Mouse (Mus musculus) intestine, embryonic 16.5 days (tissue): ENCODE results near the gene Tm9sf2. TPM values are rescaled to one million over a fixed set of nuclear protein-coding genes. Genes with fewer than 3 reads are reported as not detected.

Source experiments
- ATAC-seq: fragments of 200-750 bp; cut with Nextera tagmentation; 2 replicates; pipeline ENCODE4 v1.8.0; 2017; ENCODE audit warnings: moderate TSS enrichment, moderate library complexity
- H3K27ac ChIP-seq: fragments of 300-500 bp; sonication (generic); 2 replicates; pipeline ENCODE4 v1.5.1; 2014; ENCODE audit warnings: mild to moderate bottlenecking, low read length
- H3K27me3 ChIP-seq: fragments of 300-500 bp; sonication (generic); replicated peaks from 2 replicates; pipeline ENCODE4 v1.6.1; 2014; ENCODE audit warnings: low read length, control low read depth, mixed read lengths; ENCODE audit not compliant: control insufficient read depth, insufficient read depth
- H3K36me3 ChIP-seq: fragments of 300-500 bp; sonication (generic); 2 replicates; pipeline ENCODE4 v1.6.1; 2014; ENCODE audit warnings: low read length, control low read depth; ENCODE audit not compliant: control insufficient read depth, insufficient read depth
- H3K4me1 ChIP-seq: fragments of 300-500 bp; sonication (generic); 2 replicates; pipeline ENCODE4 v1.6.1; 2014; ENCODE audit warnings: low read length, control low read depth, mixed read lengths; ENCODE audit not compliant: control insufficient read depth, insufficient read depth
- H3K4me2 ChIP-seq: fragments of 300-500 bp; sonication (generic); 2 replicates; pipeline ENCODE4 v1.6.1; 2014; ENCODE audit warnings: low read depth, low read length, control low read depth
- H3K4me3 ChIP-seq: fragments of 300-500 bp; sonication (generic); 2 replicates; pipeline ENCODE4 v1.5.1; 2014; ENCODE audit warnings: mild to moderate bottlenecking, low read length
- H3K9ac ChIP-seq: fragments of 300-500 bp; sonication (generic); 2 replicates; pipeline ENCODE4 v1.6.1; 2014; ENCODE audit warnings: low read depth, low read length
- H3K9me3 ChIP-seq: fragments of 300-500 bp; sonication (generic); 2 replicates; pipeline ENCODE4 v1.6.1; 2016; ENCODE audit warnings: low read length, control low read depth; ENCODE audit not compliant: control insufficient read depth
- WGBS: fragments of 180-500 bp; shearing (Covaris S2); extraction: QIAGEN DNeasy Blood & Tissue Kit; methylation state at CpG from one replicate; pipeline ENCODE4 v1.1.7; 2014; 5-methylcytosine and 5-hydroxymethylcytosine counted together
- polyA plus RNA-seq: library from polyadenylated mRNA; unstranded; fragments of >200 nt; fragmentation: Nextera tagmentation; extraction: Ambion mirVana; gene quantifications from 2 replicates; pipeline ENCODE4 v1.2.1, GENCODE M21; 2015

Tm9sf2 gene
- polyA plus RNA-seq, 1 experiment from 2014 or later, result 293 TPM

- Histone ChIP-seq H3K9ac (peak within 1 kb of the TSS; percentile 84), H3K27ac (0 out of 2 replicates have a peak within 1 kb of the TSS, but pooled peaks have one; percentile 24), H3K4me2 (peak within 1 kb of the TSS; percentile 74), H3K36me3 (no peaks in the 10 kb centered on the region), H3K27me3 (no peaks in the 10 kb centered on the region), H3K4me1 (peaks cover 3% of the 10 kb centered on the region; the same call in 1 of the 2 replicates), H3K4me3 (peak within 1 kb of the TSS; percentile 81), H3K9me3 (no peaks in the 10 kb centered on the region)
- peak; percentile 99 for ATAC-seq
- WGBS, result 2% methylated on average over 45 of the region's 45 CpGs
Measured at GRCm38 (mm10) chr14:122181078-122181814, 74.4 kb downstream of the Tm9sf2 start, which contains the start of gene Clybl. Gene Clybl, plus strand, starts transcription at chr14:122181704.

GRCm38 (mm10) chr14:122181815-122182157 is 74.9 kb downstream of the Tm9sf2 start:
- H3K4me1 ChIP-seq, result peaks cover 3% of the 10 kb centered on the region; the same call in 1 of the 2 replicates
- WGBS, result under 1% methylated on average over 12 of the region's 12 CpGs
- peak overlapping the region; percentile 84 for H3K9ac ChIP-seq
- peak overlapping the region; percentile 74 for H3K4me2 ChIP-seq
- 0 out of 2 replicates have a peak overlapping the region, but pooled peaks have one; percentile 24 for H3K27ac ChIP-seq
- peak; percentile 76 for ATAC-seq
- peak overlapping the region; percentile 81 for H3K4me3 ChIP-seq
- H3K36me3 ChIP-seq, result no peaks in the 10 kb centered on the region
- H3K9me3 ChIP-seq, result no peaks in the 10 kb centered on the region
- H3K27me3 ChIP-seq, result no peaks in the 10 kb centered on the region

GRCm38 (mm10) chr14:122182220-122182619 is 75.4 kb downstream of the Tm9sf2 start:
- Histone ChIP-seq H3K4me2 (peak overlapping the region; percentile 74), H3K4me3 (peak overlapping the region; percentile 81), H3K36me3 (no peaks in the 10 kb centered on the region), H3K27ac (no peak overlapping the region), H3K4me1 (peaks cover 3% of the 10 kb centered on the region; the same call in 1 of the 2 replicates), H3K27me3 (no peaks in the 10 kb centered on the region), H3K9me3 (no peaks in the 10 kb centered on the region), H3K9ac (no peak overlapping the region)
- no peak for ATAC-seq
- WGBS, result 69% methylated on average over 6 of the region's 6 CpGs

DNA sequence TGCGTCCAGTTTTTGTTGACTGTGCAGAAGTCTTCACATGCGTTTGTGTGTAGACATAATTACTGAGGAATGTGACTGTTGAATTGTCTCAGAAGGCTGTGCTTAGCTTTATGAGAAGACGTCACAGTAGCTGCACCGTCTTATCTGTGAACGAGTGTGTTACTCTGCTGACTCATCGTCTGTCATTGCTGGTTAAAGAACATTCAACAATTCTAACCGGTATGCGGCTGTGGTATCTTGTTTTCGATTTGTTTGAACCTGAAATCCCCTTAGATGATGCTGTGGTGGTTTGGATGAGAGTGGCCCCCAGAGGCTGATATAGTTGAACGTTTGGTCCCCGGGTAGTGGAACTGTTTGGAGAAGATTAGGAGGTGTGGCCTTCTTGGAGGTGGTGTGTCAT is 77.1 kb downstream of the Tm9sf2 start:
- Histone ChIP-seq H3K27ac (no peak overlapping the region), H3K36me3 (no peaks in the 10 kb centered on the region), H3K27me3 (no peaks in the 10 kb centered on the region), H3K4me2 (no peak overlapping the region), H3K4me1 (peaks cover 3% of the 10 kb centered on the region; the same call in 1 of the 2 replicates), H3K9ac (no peak overlapping the region), H3K9me3 (no peaks in the 10 kb centered on the region), H3K4me3 (no peak overlapping the region)
- WGBS, result 72% methylated on average over 11 of the region's 11 CpGs
- ATAC-seq, result no peak

- no peak for ATAC-seq
- Histone ChIP-seq H3K9me3 (no peaks in the 10 kb centered on the region), H3K36me3 (no peaks in the 10 kb centered on the region), H3K27me3 (no peaks in the 10 kb centered on the region), H3K4me3 (no peak overlapping the region), H3K27ac (no peak overlapping the region), H3K9ac (no peak overlapping the region), H3K4me2 (no peak overlapping the region), H3K4me1 (no peaks in the 10 kb centered on the region)
- WGBS, result 77% methylated on average over 5 of the region's 5 CpGs
Measured at GRCm38 (mm10) chr14:122188250-122188649, 81.4 kb downstream of the Tm9sf2 start.

DNA sequence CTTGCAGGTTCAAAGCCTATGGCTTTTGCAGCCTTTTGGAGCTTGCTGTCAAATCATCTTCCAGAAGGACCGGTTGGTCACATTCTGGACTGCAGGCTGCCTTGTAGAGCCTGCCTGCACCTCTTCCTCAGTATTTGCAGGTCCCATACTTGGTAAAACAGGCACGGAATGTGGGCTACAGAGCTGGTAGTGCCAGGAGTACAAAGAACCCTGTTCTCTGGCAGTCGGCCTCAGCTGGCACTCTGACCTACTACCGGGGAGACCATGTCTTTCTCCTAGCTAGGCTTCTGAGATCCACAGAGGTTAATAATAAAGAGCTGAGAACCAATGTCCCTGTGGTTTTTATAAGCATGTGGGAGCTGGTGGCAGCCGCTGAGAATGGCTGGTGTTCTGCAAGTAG is 83.1 kb downstream of the Tm9sf2 start:
- Histone ChIP-seq H3K27ac (no peak overlapping the region), H3K4me1 (no peaks in the 10 kb centered on the region), H3K4me2 (no peak overlapping the region), H3K27me3 (no peaks in the 10 kb centered on the region), H3K4me3 (no peak overlapping the region), H3K9ac (no peak overlapping the region), H3K36me3 (no peaks in the 10 kb centered on the region), H3K9me3 (no peaks in the 10 kb centered on the region)
- WGBS, result 83% methylated on average over 5 of the region's 5 CpGs
- no peak for ATAC-seq

DNA sequence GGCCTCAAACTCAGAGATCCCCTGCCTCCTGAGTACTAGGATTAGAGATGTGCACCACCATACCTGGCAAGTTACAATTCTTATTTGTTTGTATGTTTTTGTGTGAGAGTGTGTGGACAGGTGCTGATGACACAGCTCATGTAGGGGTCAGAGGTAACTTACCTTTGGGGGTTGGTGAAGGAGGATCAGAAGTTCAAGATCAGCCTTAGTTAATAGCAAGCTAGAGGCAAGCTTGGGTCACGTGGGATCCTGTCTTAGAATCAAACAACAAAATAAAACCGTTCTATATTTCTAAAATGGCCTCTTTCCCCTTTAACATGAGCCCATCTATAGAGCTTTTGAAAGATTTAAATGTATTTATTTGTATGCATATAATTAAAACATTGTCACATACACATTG is 83.7 kb downstream of the Tm9sf2 start:
- Histone ChIP-seq H3K4me3 (no peak overlapping the region), H3K4me2 (no peak overlapping the region), H3K36me3 (no peaks in the 10 kb centered on the region), H3K9me3 (no peaks in the 10 kb centered on the region), H3K9ac (no peak overlapping the region), H3K4me1 (no peaks in the 10 kb centered on the region), H3K27ac (no peak overlapping the region), H3K27me3 (no peaks in the 10 kb centered on the region)
- 34% methylated on average over 2 of the region's 2 CpGs for WGBS
- ATAC-seq, result no peak

DNA sequence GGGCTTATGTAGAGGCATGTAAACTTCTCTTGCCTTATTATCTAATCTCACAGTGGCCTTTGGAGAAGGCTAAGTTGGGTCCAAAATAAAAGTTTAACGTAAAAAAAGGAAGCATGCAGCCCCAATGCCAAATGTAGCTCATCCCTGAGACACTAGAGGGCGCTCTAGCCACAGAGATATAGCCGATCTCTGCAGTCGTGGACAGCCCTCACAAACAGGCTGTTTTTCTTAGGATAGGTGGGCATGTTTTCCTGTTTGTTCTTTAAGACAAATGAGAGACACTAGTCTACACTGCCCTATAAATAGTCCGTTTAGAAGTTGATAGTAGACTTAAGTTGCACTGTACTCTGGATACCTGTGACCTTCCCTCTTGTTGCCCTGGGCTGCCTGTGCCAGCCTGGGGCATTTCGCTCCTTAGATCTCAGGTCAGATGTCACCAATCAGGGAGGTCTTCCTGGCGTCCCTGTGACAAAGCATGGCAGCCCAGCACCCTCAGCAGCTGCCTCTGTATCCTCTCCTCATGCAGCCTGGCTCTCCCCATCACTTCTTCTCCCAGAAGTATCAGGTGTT is 84.2 kb downstream of the Tm9sf2 start:
- peak; percentile 55; the same call in 1 of the 2 replicates for ATAC-seq

DNA sequence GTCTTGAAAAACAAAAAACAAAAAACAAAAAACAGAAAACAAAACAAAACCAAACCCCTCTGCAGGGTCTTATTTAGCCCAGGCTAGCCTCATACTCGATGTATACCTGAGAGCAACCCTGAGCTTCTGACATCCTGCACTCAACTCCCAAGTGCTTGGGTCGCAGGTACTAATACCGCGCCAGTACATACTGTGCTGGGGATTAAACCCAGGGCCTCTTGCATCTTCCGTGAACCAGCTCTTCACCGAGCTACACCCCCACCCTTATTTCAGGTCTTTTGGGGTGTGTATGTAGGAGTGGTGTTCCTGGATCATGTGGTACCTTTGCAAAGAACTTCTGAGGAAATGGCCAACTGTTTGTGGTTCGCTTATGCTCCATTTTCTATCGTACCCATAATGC is 87.8 kb downstream of the Tm9sf2 start:
- 96% methylated on average over 8 of the region's 8 CpGs for WGBS
- Histone ChIP-seq H3K4me2 (no peak overlapping the region), H3K9ac (no peak overlapping the region), H3K36me3 (no peaks in the 10 kb centered on the region), H3K27ac (no peak overlapping the region), H3K27me3 (no peaks in the 10 kb centered on the region), H3K9me3 (no peaks in the 10 kb centered on the region), H3K4me1 (no peaks in the 10 kb centered on the region), H3K4me3 (no peak overlapping the region)
- no peak for ATAC-seq

More for the DNA sequence above, 84.2 kb downstream of the Tm9sf2 start:
- H3K36me3 ChIP-seq, result no peaks in the 10 kb centered on the region
- H3K4me2 ChIP-seq, result no peak overlapping the region
- no peak overlapping the region for H3K9ac ChIP-seq
- no peaks in the 10 kb centered on the region for H3K4me1 ChIP-seq
- no peak overlapping the region for H3K4me3 ChIP-seq
- H3K27me3 ChIP-seq, result no peaks in the 10 kb centered on the region
- WGBS, result 14% methylated on average over 7 of the region's 7 CpGs
- H3K9me3 ChIP-seq, result no peaks in the 10 kb centered on the region
- H3K27ac ChIP-seq, result no peak overlapping the region
